Mouse (Mus musculus) activated CD4-positive, CD25-positive, alpha-beta regulatory T cell, adult 9 weeks (primary cell): ENCODE measurements around the gene Olfr476. TPM values are rescaled to one million over a fixed set of nuclear protein-coding genes. Genes with fewer than 3 reads are reported as not detected.

ENCODE experiments used
- polyA plus RNA-seq: library from polyadenylated mRNA; unstranded; fragments of 100-300 nt; shearing (Covaris generic); gene quantifications from one replicate; pipeline ENCODE4 v1.2.1, GENCODE M21; 2017

The Olfr476 gene
- polyA plus RNA-seq = not detected

GRCm38 (mm10) chr7:107964503-107964902 is at the start of gene Olfr476:
Gene Olfr476 (plus strand): TSS chr7:107964803.

GRCm38 (mm10) chr7:107930146-107930545 is 34.5 kb upstream of the Olfr476 start, which contains the start of gene Olfr473:
Gene Olfr473 (plus strand): TSS chr7:107930446.

GRCm38 (mm10) chr7:107954343-107954742 is 10.3 kb upstream of the Olfr476 start, which contains the start of gene Olfr474:
Gene Olfr474 (plus strand): TSS chr7:107954643.

GRCm38 (mm10) chr7:107986393-107986792 is 21.8 kb downstream of the Olfr476 start, which contains the start of gene Olfr477:
Gene Olfr477 (plus strand): TSS chr7:107986693.

Other genes with a start within 250 kb of the Olfr476 start
- not detected for gene Cyb5r2, start 206.8 kb upstream of the Olfr476 start, polyA plus RNA-seq
- gene Ovch2, start 163.6 kb upstream of the Olfr476 start, polyA plus RNA-seq = not detected
- not detected for gene Olfr467, start 152.5 kb upstream of the Olfr476 start, polyA plus RNA-seq
- gene Olfr469, start 139.3 kb upstream of the Olfr476 start, polyA plus RNA-seq = not detected
- not detected for gene Olfr470, start 117.3 kb upstream of the Olfr476 start, polyA plus RNA-seq
- gene Olfr472, start 66.9 kb upstream of the Olfr476 start, polyA plus RNA-seq = not detected
- not detected for gene Olfr473, start 34.4 kb upstream of the Olfr476 start, polyA plus RNA-seq
- gene Olfr474, start 10.2 kb upstream of the Olfr476 start, polyA plus RNA-seq = not detected
- not detected for gene Olfr477, start 21.9 kb downstream of the Olfr476 start, polyA plus RNA-seq
- gene Olfr478, start 69.2 kb downstream of the Olfr476 start, polyA plus RNA-seq = not detected
- not detected for gene Olfr479, start 85.9 kb downstream of the Olfr476 start, polyA plus RNA-seq
- not detected for gene Olfr480, start 102.5 kb downstream of the Olfr476 start, polyA plus RNA-seq
- gene Olfr481, start 115.1 kb downstream of the Olfr476 start, polyA plus RNA-seq = not detected
- not detected for gene Olfr482, start 132.8 kb downstream of the Olfr476 start, polyA plus RNA-seq
- not detected for gene Olfr483, start 136.0 kb downstream of the Olfr476 start, polyA plus RNA-seq
- gene Olfr484, start 162.6 kb downstream of the Olfr476 start, polyA plus RNA-seq = not detected
- gene Olfr485, start 195.1 kb downstream of the Olfr476 start, polyA plus RNA-seq = not detected
- gene Olfr486, start 207.9 kb downstream of the Olfr476 start, polyA plus RNA-seq = not detected
- not detected for gene Olfr487, start 249.8 kb downstream of the Olfr476 start, polyA plus RNA-seq